16 mouse cellular contexts compared by ENCODE assay signal in genomic region chr16:29510743-29511142, GRCm38 (mm10). TPM values are rescaled to one million over a fixed set of nuclear protein-coding genes. Genes with fewer than 3 reads are reported as not detected.
"Had no signal": no experiment of that assay in that cellular context is flagged by ENCODE, and none has a peak within 500 bp of the region (broad histone marks: within the 10 kb centered on the region; RNA-seq: fewer than 3 reads in every experiment).

No protein-coding gene starts in this region.

- H3K4me1 ChIP-seq: intestine, embryonic 15.5 days; limb, embryonic 15.5 days; liver, embryonic 12.5 days; midbrain, embryonic 10.5 days; midbrain, embryonic 15.5 days; neural tube, embryonic 12.5 days had no signal

- H3K9ac ChIP-seq: intestine, embryonic 15.5 days; limb, embryonic 15.5 days; liver, embryonic 12.5 days; lung, embryonic 14.5 days; midbrain, embryonic 15.5 days; neural tube, embryonic 12.5 days had no signal

- DNase-seq: lung, embryonic 14.5 days; lung, postnatal 10 days; lung, postnatal 4 days; spleen, adult 18-20 months; thymus, adult 18-20 months; thymus, postnatal 4 days had no signal

- H3K27ac ChIP-seq: intestine, embryonic 15.5 days; left cerebral cortex, adult 2 months; limb, embryonic 15.5 days; liver, embryonic 12.5 days; midbrain, embryonic 10.5 days; midbrain, embryonic 15.5 days; neural tube, embryonic 12.5 days had no signal

- H3K9me3 ChIP-seq: intestine, embryonic 15.5 days; limb, embryonic 15.5 days; liver, embryonic 12.5 days; midbrain, embryonic 10.5 days; midbrain, embryonic 15.5 days; neural tube, embryonic 12.5 days had no signal

- H3K36me3 ChIP-seq: intestine, embryonic 15.5 days; limb, embryonic 15.5 days; liver, embryonic 12.5 days; midbrain, embryonic 10.5 days; midbrain, embryonic 15.5 days; neural tube, embryonic 12.5 days had no signal

- H3K4me3 ChIP-seq: intestine, embryonic 15.5 days; left cerebral cortex, adult 2 months; limb, embryonic 15.5 days; liver, embryonic 12.5 days; midbrain, embryonic 10.5 days; midbrain, embryonic 15.5 days; neural tube, embryonic 12.5 days had no signal

- H3K27me3 ChIP-seq: intestine, embryonic 15.5 days; limb, embryonic 15.5 days; liver, embryonic 12.5 days; midbrain, embryonic 15.5 days; neural tube, embryonic 12.5 days had no signal

- ATAC-seq: intestine, embryonic 15.5 days; liver, embryonic 12.5 days; midbrain, embryonic 15.5 days had no signal

- H3K4me2 ChIP-seq: intestine, embryonic 15.5 days; limb, embryonic 15.5 days; liver, embryonic 12.5 days; lung, embryonic 14.5 days; midbrain, embryonic 15.5 days; neural tube, embryonic 12.5 days had no signal

RNA-seq across cellular contexts. Expression of gene Atp13a4, which starts 33.9 kb away (rescaled TPM):
- polyA plus RNA-seq: large intestine, adult 2 months; limb, embryonic 11.5 days; liver, embryonic 12.5 days; liver, embryonic 16.5 days had no signal
